Mouse (Mus musculus): ENCODE results near the gene Zp3r.
"Not testable (repeated sequence)": the region's sequence is repeated elsewhere in the genome, so short reads cannot be mapped to it uniquely, and the experiment has no call there.

The Zp3r gene

GRCm38 (mm10) chr1:130629521-130629920 lies at the start of gene Zp3r:
Gene Zp3r (minus strand): TSS chr1:130629621.
- no peak for DNase-seq (ENCODE audit: low spot score in 2 of 2)

- DNase-seq (ENCODE audit: low spot score in 2 of 2) = no peak
These were observed 49.1 kb upstream of the Zp3r start for GRCm38 (mm10) chr1:130678551-130678950.

- not testable (repeated sequence) for DNase-seq (ENCODE audit: low spot score in 2 of 2)
These were observed 34.2 kb upstream of the Zp3r start for GRCm38 (mm10) chr1:130663576-130663975.

DNA sequence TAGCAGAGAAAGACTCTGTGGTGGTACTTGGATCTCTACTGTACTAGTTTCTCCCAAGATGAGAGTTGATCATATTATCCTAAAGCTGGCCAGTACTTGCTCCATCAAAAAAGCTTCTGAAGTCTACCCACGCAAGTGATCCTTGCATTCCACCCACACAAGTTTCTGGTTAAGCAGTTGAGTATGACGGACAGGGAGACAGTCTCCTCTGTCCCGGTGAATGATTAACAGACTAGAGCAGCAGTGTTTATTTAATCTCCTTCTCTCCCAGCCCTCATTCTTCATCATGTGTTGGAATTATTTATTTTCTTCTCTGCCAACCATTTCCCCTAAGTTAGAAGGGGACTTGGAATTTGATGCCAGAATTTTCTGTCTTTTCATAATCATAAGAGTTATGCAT lies 32.0 kb upstream of the Zp3r start, which contains the start of gene C4bp:
TSS of gene C4bp (minus strand) at position 179 of the 400 bp plus-strand sequence.
- no peak for DNase-seq (ENCODE audit: low spot score in 2 of 2)

DNA sequence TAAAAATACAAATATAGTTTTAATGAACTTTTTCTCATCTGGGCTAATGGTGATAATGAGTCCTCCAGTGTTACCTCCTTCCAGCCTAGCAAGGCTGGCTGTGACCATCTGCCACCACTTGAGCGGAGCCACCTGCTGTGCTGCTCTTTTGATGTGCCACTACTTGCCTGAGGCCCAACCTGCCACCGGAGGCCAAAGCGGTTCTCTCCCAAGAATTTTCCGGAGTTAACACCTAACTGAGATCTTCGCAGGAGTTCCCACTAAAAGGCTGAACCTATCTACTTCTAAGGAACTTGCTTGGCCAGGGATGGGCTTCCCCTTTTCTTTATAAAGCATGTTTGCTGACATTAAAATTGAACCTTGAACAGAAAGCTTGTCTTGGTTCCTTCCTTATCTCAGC lies 30.2 kb upstream of the Zp3r start:
- DNase-seq (ENCODE audit: low spot score in 2 of 2) = not testable (repeated sequence)

DNA sequence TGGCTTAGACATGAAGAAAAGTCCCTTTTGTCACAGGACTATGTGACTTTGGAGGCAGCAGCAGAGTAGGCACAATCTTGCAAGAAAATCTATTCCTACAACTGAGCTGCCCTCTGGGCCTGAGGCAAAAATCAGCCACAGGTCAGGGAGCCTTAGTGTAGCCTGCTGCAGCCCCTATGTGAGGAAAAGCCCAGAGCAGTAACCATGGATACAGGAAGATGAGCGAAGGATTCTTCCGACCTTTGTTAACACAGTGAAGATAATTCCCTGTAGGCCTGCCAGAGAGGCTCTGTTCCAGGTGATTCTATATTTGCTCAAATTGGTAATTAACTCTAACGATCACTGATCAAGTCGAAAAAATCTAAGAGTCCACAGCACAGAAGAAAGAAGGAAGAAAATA lies 14.7 kb upstream of the Zp3r start:
- no peak for DNase-seq (ENCODE audit: low spot score in 2 of 2)

- DNase-seq (ENCODE audit: low spot score in 2 of 2) = no peak
These were observed 11.5 kb upstream of the Zp3r start for GRCm38 (mm10) chr1:130640967-130641366.

- DNase-seq (ENCODE audit: low spot score in 2 of 2) = peak; percentile 75 to 91
These were observed 4.5 kb upstream of the Zp3r start for GRCm38 (mm10) chr1:130633761-130634410.

GRCm38 (mm10) chr1:130633316-130633715 lies 3.9 kb upstream of the Zp3r start:
- no peak for DNase-seq (ENCODE audit: low spot score in 2 of 2)

DNA sequence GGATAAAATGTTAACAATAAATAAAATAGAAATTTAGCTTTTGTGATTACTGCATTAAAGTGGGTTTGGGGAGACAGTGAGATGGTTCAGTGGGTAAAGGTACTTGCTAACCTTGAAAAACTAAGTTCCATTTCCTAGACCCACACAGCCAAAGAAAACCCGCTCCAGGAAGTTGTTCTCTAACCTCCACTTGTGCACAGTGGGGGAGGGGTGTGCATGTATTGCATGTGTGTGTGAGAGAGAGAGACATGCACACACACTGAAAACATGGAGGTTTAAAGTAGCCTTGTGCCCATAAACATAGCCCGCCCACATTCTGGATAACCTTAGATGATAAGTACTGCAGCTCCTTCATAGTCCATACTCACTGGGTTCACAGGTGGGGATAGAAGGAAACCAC lies 33.1 kb downstream of the Zp3r start:
- no peak for DNase-seq (ENCODE audit: low spot score in 2 of 2)

DNA sequence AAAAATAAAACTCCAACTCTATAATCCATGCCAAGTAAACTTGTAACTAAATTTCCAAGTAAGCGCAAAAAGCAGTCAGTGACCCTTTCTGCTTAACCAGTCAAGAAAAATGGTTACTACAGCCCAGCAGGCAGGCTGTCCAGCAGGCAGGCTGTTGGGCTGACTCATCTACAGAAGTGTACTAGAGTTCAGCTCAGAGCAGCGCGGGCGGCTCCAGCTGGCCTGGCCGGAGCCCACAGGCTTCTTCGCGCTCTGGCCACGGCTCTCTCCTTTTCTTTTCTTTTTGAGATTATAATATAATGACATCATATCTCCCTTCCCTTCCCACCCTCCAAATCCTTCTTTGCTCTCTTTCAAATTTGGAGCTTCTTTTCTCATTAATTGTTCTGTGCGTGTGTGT lies 40.8 kb downstream of the Zp3r start:
- DNase-seq (ENCODE audit: low spot score in 2 of 2) = no peak

DNA sequence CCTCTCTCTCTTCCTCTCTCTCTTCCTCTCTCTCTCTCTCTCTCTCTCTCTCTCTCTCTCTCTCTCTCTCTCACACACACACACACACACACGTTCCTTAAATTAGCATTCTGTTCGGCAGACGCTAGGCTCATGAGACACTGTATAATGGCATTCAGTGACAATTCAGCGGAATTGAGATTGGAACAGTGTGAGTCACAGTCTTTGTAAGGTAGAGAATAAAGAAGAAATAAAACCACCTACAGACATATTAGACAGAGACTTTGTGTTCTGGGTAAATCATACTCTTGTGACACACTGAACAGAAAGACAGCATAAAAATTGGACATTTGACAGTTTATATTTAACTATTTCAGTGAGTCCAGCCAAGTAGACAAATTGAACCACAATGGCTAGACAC lies 53.0 kb downstream of the Zp3r start:
- no peak for DNase-seq (ENCODE audit: low spot score in 2 of 2)

GRCm38 (mm10) chr1:130575962-130576361 lies 53.5 kb downstream of the Zp3r start:
- peak; percentile 37 to 71 for DNase-seq (ENCODE audit: low spot score in 2 of 2)

DNA sequence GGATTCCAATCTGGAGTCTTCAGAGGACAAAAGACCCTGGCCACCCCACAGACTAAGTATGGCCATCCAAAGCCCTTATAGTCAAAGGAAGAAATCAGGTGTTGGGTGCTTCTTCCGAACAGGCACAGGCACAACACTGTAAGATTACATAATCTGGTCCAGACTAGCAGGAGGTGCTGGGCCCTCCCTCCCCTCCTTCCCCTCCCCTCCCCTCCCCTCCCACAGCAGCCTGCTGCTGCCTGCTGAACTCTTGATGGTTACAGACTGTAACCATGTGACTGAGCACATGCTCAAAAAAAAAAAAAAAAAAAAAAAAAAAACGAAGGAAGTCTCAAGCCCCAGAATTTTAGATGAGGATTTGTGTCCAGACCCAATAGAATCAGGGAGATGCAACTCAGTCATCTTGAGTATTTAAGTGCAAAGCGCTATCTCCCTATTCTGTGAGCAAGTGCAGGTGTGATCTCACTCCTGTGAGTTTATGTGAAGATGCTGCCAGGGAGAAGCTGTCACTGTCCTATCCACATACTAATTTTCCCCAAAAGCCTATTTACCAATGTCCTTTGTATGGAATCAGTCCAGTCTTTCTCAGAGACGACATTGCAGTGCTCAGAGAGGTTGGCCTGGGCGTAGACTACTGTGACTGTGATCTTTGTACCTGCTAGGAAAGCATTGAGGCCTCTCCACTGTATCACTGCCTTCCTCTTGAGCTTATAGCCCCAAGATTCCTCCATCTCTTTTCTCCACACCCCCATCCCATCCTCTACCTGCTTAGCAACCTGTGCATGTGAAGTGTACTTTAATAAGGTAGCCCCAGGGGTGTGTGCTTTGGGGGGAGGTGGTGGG lies 77.8 kb downstream of the Zp3r start:
- no peak for DNase-seq (ENCODE audit: low spot score in 2 of 2)

GRCm38 (mm10) chr1:130550242-130551167 lies 78.9 kb downstream of the Zp3r start:
- peak; percentile 38 to 67 for DNase-seq (ENCODE audit: low spot score in 2 of 2)

GRCm38 (mm10) chr1:130549698-130550097 lies 79.7 kb downstream of the Zp3r start:
- no peak for DNase-seq (ENCODE audit: low spot score in 2 of 2)

GRCm38 (mm10) chr1:130549160-130549559 lies 80.3 kb downstream of the Zp3r start:
- DNase-seq (ENCODE audit: low spot score in 2 of 2) = peak; percentile 32 to 64

- DNase-seq (ENCODE audit: low spot score in 2 of 2) = peak; percentile 73 to 88
These were observed 81.6 kb downstream of the Zp3r start for GRCm38 (mm10) chr1:130547674-130548429.
